Mouse (Mus musculus) bone marrow macrophage, adult 2 months (primary cell): ENCODE results near the gene Gm49333.

Experiments
- CTCF ChIP-seq: IDR thresholded peaks from 2 replicates; pipeline ENCODE4 v1.5.1; 2012; ENCODE audit warnings: low read depth, mild to moderate bottlenecking, low read length, moderate library complexity
- POLR2A ChIP-seq: IDR thresholded peaks from 2 replicates; pipeline ENCODE4 v1.6.1; 2012; ENCODE audit warnings: mild to moderate bottlenecking, low read depth, low read length, borderline replicate concordance

- TF ChIP-seq POLR2A = no peak
- no peak for TF ChIP-seq CTCF
Measured at GRCm38 (mm10) chr16:20692241-20692965, 81.0 kb downstream of the Gm49333 start.
